Mouse (Mus musculus): Measurements from ENCODE around the gene Map4k5. TPM values are rescaled to one million over a fixed set of nuclear protein-coding genes. Genes with fewer than 3 reads are reported as not detected.
A peak's percentile ranks its signal among the peaks of the same experiment; 100 is the strongest.

Map4k5 gene
- polyA plus RNA-seq, 1 experiment from 2014 or later = 36.5 TPM

- no peak overlapping the region for H3K4me3 ChIP-seq (replicated peaks)
- no peaks in the 10 kb centered on the region for H3K9me3 ChIP-seq (replicated peaks)
- H3K36me3 ChIP-seq = no peaks in the 10 kb centered on the region
- WGBS = 87% methylated on average over 5 of the region's 5 CpGs
- H3K27me3 ChIP-seq = no peaks in the 10 kb centered on the region
- no peak for ATAC-seq (ENCODE audit: insufficient number of reproducible peaks, low FRiP score, low TSS enrichment, low read depth)
- no peak overlapping the region for H3K9ac ChIP-seq
- no peak overlapping the region for H3K27ac ChIP-seq (replicated peaks)
- no peak overlapping the region for H3K4me2 ChIP-seq (replicated peaks)
- peaks cover 36% of the 10 kb centered on the region for H3K4me1 ChIP-seq
Measured at GRCm38 (mm10) chr12:69885170-69885923, 7.7 kb downstream of the Map4k5 start.

DNA sequence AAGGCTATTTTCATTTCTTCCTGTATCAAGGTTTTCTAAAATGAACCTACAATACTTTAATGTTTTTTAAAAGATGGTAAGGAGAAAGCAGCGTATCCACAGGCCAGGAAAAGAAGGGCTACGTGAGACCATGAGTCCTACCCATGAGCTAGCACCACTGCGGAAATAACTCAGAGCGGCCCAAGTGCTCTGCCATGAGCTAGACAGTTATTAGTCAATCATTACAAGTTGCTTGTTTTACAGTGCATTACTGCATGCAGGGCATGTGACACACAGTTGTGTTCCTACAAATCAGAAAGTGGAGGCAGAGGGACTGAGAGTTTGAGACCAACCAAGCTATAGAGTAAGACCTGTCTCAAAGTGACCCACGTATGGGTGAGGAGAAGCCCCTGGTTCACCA lies 8.9 kb downstream of the Map4k5 start:
- Histone ChIP-seq H3K9ac (no peak overlapping the region), H3K27me3 (no peaks in the 10 kb centered on the region), H3K4me1 (peaks cover 37% of the 10 kb centered on the region), H3K4me3 (replicated peaks) (no peak overlapping the region), H3K9me3 (replicated peaks) (no peaks in the 10 kb centered on the region), H3K27ac (replicated peaks) (no peak overlapping the region), H3K36me3 (no peaks in the 10 kb centered on the region), H3K4me2 (replicated peaks) (no peak overlapping the region)
- no peak for ATAC-seq (ENCODE audit: insufficient number of reproducible peaks, low FRiP score, low TSS enrichment, low read depth)
- 94% methylated on average over 5 of the region's 5 CpGs for WGBS

DNA sequence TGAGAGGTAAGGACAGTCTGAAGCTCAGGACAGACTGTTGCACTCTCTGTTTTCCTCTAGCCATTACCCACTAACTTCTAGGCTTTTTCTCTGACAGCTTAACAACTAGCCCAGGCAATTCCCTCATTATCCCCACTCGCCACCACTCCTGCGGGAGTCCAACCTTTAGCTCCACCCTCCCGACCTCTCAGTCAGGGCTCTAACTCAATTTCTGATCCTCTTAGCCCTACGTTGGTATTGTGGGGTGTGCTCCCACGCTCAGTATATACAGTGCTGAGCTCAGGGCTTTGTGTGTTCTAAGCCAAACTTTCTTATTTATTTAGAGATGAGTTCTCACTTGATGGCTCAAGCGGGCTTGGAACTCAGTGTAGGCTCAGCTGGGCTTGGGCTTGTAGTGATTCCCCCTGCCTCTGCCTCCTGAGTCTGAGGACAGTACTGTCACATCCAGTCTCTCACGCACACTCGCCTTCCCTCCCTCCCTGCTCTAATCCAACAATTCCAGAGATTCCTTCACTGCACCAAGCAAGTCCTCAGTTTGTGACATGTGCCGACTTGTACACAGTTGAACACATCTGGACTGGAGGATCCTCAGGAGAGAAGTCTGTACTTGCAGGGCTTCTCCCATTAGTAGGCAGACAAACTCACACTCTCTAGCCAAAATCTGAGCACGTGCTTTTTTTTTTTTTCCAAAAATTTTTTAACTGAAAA lies 11.6 kb downstream of the Map4k5 start:
- ATAC-seq (ENCODE audit: insufficient number of reproducible peaks, low FRiP score, low TSS enrichment, low read depth) = peak; percentile 29; the same call in 1 of the 2 replicates
- Histone ChIP-seq H3K4me2 (replicated peaks) (no peak overlapping the region), H3K27ac (replicated peaks) (peak overlapping the region; percentile 48; the same call in 1 of the 2 replicates), H3K4me3 (replicated peaks) (no peak overlapping the region), H3K36me3 (no peaks in the 10 kb centered on the region), H3K27me3 (no peaks in the 10 kb centered on the region), H3K4me1 (peaks cover 41% of the 10 kb centered on the region), H3K9ac (no peak overlapping the region), H3K9me3 (replicated peaks) (no peaks in the 10 kb centered on the region)
- 38% methylated on average over 10 of the region's 10 CpGs for WGBS

- Histone ChIP-seq H3K4me1 (peaks cover 41% of the 10 kb centered on the region), H3K4me2 (replicated peaks) (peak overlapping the region; percentile 23; the same call in 1 of the 2 replicates), H3K27me3 (no peaks in the 10 kb centered on the region), H3K27ac (replicated peaks) (peak overlapping the region; percentile 80), H3K36me3 (no peaks in the 10 kb centered on the region), H3K9ac (no peak overlapping the region), H3K9me3 (replicated peaks) (no peaks in the 10 kb centered on the region), H3K4me3 (replicated peaks) (no peak overlapping the region; the same call in 1 of the 2 replicates)
- WGBS = 7% methylated on average over 6 of the region's 6 CpGs
- ATAC-seq (ENCODE audit: insufficient number of reproducible peaks, low FRiP score, low TSS enrichment, low read depth) = no peak
Measured at GRCm38 (mm10) chr12:69879739-69880138, 13.3 kb downstream of the Map4k5 start.

DNA sequence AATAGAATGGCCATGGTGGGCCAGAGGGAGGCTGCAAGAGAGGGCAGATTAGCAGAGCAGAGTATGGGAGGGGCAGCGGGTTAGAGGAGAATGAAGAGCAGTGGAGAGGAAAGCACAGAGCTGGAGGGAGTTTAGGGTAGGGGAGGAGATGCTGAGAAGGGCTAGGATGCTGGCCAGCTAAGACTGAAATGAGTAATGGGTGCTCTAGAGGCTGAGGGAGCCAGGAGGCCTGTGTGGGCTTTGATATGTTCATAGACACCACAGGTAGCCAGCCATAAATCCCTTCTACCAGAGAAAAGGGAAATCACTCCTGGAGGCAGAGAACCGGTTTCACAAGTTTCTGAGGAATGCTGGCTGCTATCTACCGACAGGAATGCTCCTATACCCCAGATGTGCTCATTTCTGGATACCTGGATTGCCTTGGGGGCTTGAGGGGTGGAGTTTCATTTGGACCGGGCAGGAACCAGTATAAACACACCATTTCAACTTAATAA lies 13.8 kb downstream of the Map4k5 start:
- H3K9me3 ChIP-seq (replicated peaks) = no peaks in the 10 kb centered on the region
- H3K27me3 ChIP-seq = no peaks in the 10 kb centered on the region
- peak overlapping the region; percentile 23 for H3K4me2 ChIP-seq (replicated peaks)
- no peak overlapping the region for H3K9ac ChIP-seq
- no peaks in the 10 kb centered on the region for H3K36me3 ChIP-seq
- no peak for ATAC-seq (ENCODE audit: insufficient number of reproducible peaks, low FRiP score, low TSS enrichment, low read depth)
- 9% methylated on average over 4 of the region's 4 CpGs for WGBS
- peaks cover 38% of the 10 kb centered on the region for H3K4me1 ChIP-seq
- no peak overlapping the region for H3K4me3 ChIP-seq (replicated peaks)
- peak overlapping the region; percentile 80 for H3K27ac ChIP-seq (replicated peaks)

- Histone ChIP-seq H3K4me3 (replicated peaks) (no peak overlapping the region), H3K36me3 (no peaks in the 10 kb centered on the region), H3K27me3 (no peaks in the 10 kb centered on the region), H3K4me1 (peaks cover 37% of the 10 kb centered on the region), H3K4me2 (replicated peaks) (no peak overlapping the region), H3K27ac (replicated peaks) (no peak overlapping the region), H3K9ac (no peak overlapping the region), H3K9me3 (replicated peaks) (no peaks in the 10 kb centered on the region)
- ATAC-seq (ENCODE audit: insufficient number of reproducible peaks, low FRiP score, low TSS enrichment, low read depth) = no peak
- WGBS = 72% methylated on average over 9 of the region's 9 CpGs
Measured at GRCm38 (mm10) chr12:69877842-69878363, 15.1 kb downstream of the Map4k5 start.

GRCm38 (mm10) chr12:69871632-69872031 lies 21.4 kb downstream of the Map4k5 start:
- no peaks in the 10 kb centered on the region for H3K9me3 ChIP-seq (replicated peaks)
- H3K4me1 ChIP-seq = no peaks in the 10 kb centered on the region
- ATAC-seq (ENCODE audit: insufficient number of reproducible peaks, low FRiP score, low TSS enrichment, low read depth) = no peak
- WGBS = 97% methylated on average over 5 of the region's 5 CpGs
- H3K36me3 ChIP-seq = peaks cover 17% of the 10 kb centered on the region
- no peak overlapping the region for H3K4me2 ChIP-seq (replicated peaks)
- H3K9ac ChIP-seq = no peak overlapping the region
- H3K27me3 ChIP-seq = no peaks in the 10 kb centered on the region
- H3K27ac ChIP-seq (replicated peaks) = no peak overlapping the region
- no peak overlapping the region for H3K4me3 ChIP-seq (replicated peaks)

DNA sequence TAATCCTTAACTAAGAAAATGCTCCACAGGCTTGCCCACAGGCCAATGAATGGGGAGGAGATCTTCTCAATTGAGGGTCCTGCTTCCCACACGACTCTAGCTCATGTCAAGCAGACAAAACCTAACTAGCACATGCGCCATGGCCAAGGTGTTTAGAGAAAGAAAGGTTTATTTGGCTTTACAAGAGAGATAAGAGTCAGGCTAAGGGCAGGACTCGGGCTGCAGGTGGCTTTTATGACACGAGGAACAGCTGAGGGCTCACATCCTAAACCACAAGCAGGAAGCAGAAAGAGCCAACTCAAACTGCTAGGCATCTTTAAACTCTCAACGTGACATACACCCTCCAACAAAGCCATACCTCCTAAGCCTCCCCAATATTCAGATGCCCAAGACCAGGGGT lies 25.7 kb downstream of the Map4k5 start:
- no peak overlapping the region for H3K4me2 ChIP-seq (replicated peaks)
- no peak overlapping the region for H3K9ac ChIP-seq
- ATAC-seq (ENCODE audit: insufficient number of reproducible peaks, low FRiP score, low TSS enrichment, low read depth) = no peak
- H3K9me3 ChIP-seq (replicated peaks) = no peaks in the 10 kb centered on the region
- H3K4me3 ChIP-seq (replicated peaks) = no peak overlapping the region
- peaks cover 13% of the 10 kb centered on the region; the same call in 1 of the 2 replicates for H3K4me1 ChIP-seq
- peaks cover 20% of the 10 kb centered on the region for H3K36me3 ChIP-seq
- H3K27ac ChIP-seq (replicated peaks) = no peak overlapping the region
- whole genome bisulfite sequencing = 82% methylated on average over 5 of the region's 5 CpGs
- H3K27me3 ChIP-seq = no peaks in the 10 kb centered on the region

- Histone ChIP-seq H3K9ac (no peak overlapping the region), H3K36me3 (peaks cover 8% of the 10 kb centered on the region; the same call in 1 of the 2 replicates), H3K4me1 (peaks cover 13% of the 10 kb centered on the region; the same call in 1 of the 2 replicates), H3K27ac (replicated peaks) (no peak overlapping the region), H3K27me3 (no peaks in the 10 kb centered on the region), H3K9me3 (replicated peaks) (no peaks in the 10 kb centered on the region), H3K4me2 (replicated peaks) (no peak overlapping the region), H3K4me3 (replicated peaks) (no peak overlapping the region)
- 51% methylated on average over 4 of the region's 4 CpGs for WGBS
- ATAC-seq (ENCODE audit: insufficient number of reproducible peaks, low FRiP score, low TSS enrichment, low read depth) = no peak
Measured at GRCm38 (mm10) chr12:69864164-69864692, 28.8 kb downstream of the Map4k5 start.

- no peaks in the 10 kb centered on the region for H3K27me3 ChIP-seq
- no peaks in the 10 kb centered on the region for H3K9me3 ChIP-seq (replicated peaks)
- no peak for ATAC-seq (ENCODE audit: insufficient number of reproducible peaks, low FRiP score, low TSS enrichment, low read depth)
- no peak overlapping the region for H3K4me2 ChIP-seq (replicated peaks)
- no peak overlapping the region for H3K9ac ChIP-seq
- H3K27ac ChIP-seq (replicated peaks) = no peak overlapping the region
- H3K36me3 ChIP-seq = peaks cover 6% of the 10 kb centered on the region; the same call in 1 of the 2 replicates
- no peak overlapping the region for H3K4me3 ChIP-seq (replicated peaks)
- peaks cover 13% of the 10 kb centered on the region; the same call in 1 of the 2 replicates for H3K4me1 ChIP-seq
- 60% methylated on average over 5 of the region's 5 CpGs for WGBS
Measured at GRCm38 (mm10) chr12:69863505-69863904, 29.5 kb downstream of the Map4k5 start.

- H3K4me3 ChIP-seq (replicated peaks) = no peak overlapping the region
- no peak overlapping the region for H3K9ac ChIP-seq
- no peak overlapping the region for H3K4me2 ChIP-seq (replicated peaks)
- peaks cover 13% of the 10 kb centered on the region for H3K36me3 ChIP-seq
- no peaks in the 10 kb centered on the region for H3K27me3 ChIP-seq
- 80% methylated on average over 4 of the region's 4 CpGs for WGBS
- ATAC-seq (ENCODE audit: insufficient number of reproducible peaks, low FRiP score, low TSS enrichment, low read depth) = no peak
- H3K27ac ChIP-seq (replicated peaks) = no peak overlapping the region
- peaks cover 4% of the 10 kb centered on the region; the same call in 1 of the 2 replicates for H3K4me1 ChIP-seq
- H3K9me3 ChIP-seq (replicated peaks) = 0 out of 2 replicates have a peak, but pooled peaks cover 2% of the 10 kb centered on the region
Measured at GRCm38 (mm10) chr12:69858847-69859246, 34.2 kb downstream of the Map4k5 start.
